Mouse (Mus musculus): ENCODE measurements around the gene Cbx6.

DNA sequence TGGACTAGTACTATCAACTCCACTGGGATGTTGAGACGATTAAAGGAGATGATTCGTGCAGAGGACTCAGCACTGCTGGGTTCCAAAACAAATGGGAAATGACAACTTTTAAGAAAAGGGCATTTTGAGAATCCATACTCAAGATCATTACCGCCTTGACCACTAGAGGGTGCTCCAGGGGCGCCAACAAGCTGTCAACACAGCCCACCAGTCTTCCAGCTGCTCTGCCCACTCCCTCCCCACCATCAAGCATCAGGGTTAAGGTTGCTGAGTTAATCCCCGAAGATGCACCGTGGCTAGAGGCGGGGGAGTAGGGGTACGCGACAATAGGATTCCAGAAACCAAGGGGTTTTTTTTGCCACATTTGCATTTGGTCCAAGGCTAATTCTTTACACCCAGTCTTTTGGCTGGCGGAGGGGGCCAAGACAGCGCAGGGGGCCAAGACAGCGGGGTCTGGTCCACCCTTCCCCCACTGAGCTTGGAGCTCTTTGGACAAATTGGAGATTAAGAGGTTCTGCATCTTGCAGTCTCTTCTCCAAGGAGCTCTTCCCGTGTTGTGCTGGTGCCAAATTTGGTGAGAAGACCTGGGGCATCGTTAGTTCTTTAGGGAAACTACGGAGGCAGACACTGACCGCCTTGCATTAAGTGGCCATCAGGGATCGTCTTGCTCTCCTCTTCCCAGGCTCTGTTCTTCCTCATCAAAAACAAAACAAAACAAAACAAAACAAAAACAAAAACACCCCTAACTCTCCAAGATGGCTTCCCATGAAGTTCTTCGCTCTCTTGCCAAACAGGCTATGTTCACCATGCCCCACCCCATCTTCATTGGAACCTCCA, 2.2 kb downstream of the Cbx6 start:
- TF ChIP-seq POLR2A (IDR thresholded peaks at IDR 0.05; ENCODE audit: insufficient read depth, low read depth, low read length), result 0 out of 2 replicates have a peak, but pooled peaks have one; percentile 26
- peak; percentile 74; the same call in 1 of the 2 replicates for TF ChIP-seq CTCF (IDR thresholded peaks at IDR 0.05; ENCODE audit: insufficient read depth, low read depth, low read length)
